Mouse (Mus musculus) embryonic fibroblast, embryonic 13.5 days (primary cell): Measurements from ENCODE around the gene Sppl2a.

ENCODE experiments used
- CTCF ChIP-seq: IDR thresholded peaks from 2 replicates; pipeline ENCODE4 v1.5.1; 2011; ENCODE audit warnings: mild to moderate bottlenecking, control low read depth, low read length, moderate library complexity, borderline replicate concordance; ENCODE audit not compliant: insufficient read depth
- POLR2A ChIP-seq: IDR thresholded peaks from 2 replicates; pipeline ENCODE4 v1.6.1; 2011; ENCODE audit warnings: low read depth, mild to moderate bottlenecking, control low read depth, low read length, moderate library complexity

- TF ChIP-seq POLR2A (no peak), CTCF (no peak)
Observed at GRCm38 (mm10) chr2:126891743-126892142, 41.3 kb downstream of the Sppl2a start.
